Mouse (Mus musculus): ENCODE measurements around the gene Nostrin. TPM values are rescaled to one million over a fixed set of nuclear protein-coding genes. Genes with fewer than 3 reads are reported as not detected.

Nostrin gene
- total and polyA plus RNA-seq, 3 experiments = 0.24 to 2.5 (median 0.29) TPM

GRCm38 (mm10) chr2:69215242-69215641 lies 79.6 kb downstream of the Nostrin start:
- H3K79me2 ChIP-seq (replicated peaks; ENCODE audit: control insufficient read depth, extremely low read depth, insufficient read depth, poor library complexity, severe bottlenecking) = no peaks in the 10 kb centered on the region
- no peaks in the 10 kb centered on the region for H3K36me3 ChIP-seq (replicated peaks in 1 of 2; ENCODE audit: control insufficient read depth in 1 of 2, insufficient read depth in 1 of 2, low read length in 1 of 2)
- H3K4me3 ChIP-seq (replicated peaks in 1 of 3; ENCODE audit: low read depth in 2 of 3, low read length in 2 of 3, poor library complexity in 1 of 3) = no peak overlapping the region
- no peak overlapping the region for H3K27ac ChIP-seq (ENCODE audit: insufficient read depth, low read depth)
- in situ Hi-C loops (cut with MboI; ENCODE audit: low pct_ligation_motif_present, low pct_unique_long_range_greater_than_20kb, low sequenced_read_pairs) (no loop called here), dilution Hi-C loops (cut with MboI; ENCODE audit: extremely low pct_ligation_motif_present, extremely low pct_unique_long_range_greater_than_20kb, low sequenced_read_pairs) (no loop called here)
- TF ChIP-seq NRF1 (IDR thresholded peaks at IDR 0.05; ENCODE audit: low read depth, low read length) (no peak), SMC3 (IDR thresholded peaks at IDR 0.05; ENCODE audit: low read depth, low read length) (no peak)
- H3K9me3 ChIP-seq (replicated peaks; ENCODE audit: low read length) = no peaks in the 10 kb centered on the region
- peaks cover 0 to 9% of the 10 kb centered on the region in 2 experiments; a peak in 2 of 4 replicates for H3K4me1 ChIP-seq (ENCODE audit: control insufficient read depth in 1 of 2, insufficient read depth in 2 of 2)
- no peak for DNase-seq (ENCODE audit: extremely low read depth)
- no peak overlapping the region for H3K4me2 ChIP-seq (ENCODE audit: insufficient read depth, low read depth, poor library complexity, severe bottlenecking)
- no peaks in the 10 kb centered on the region for H3K27me3 ChIP-seq (replicated peaks)
- no peak overlapping the region for H3K9ac ChIP-seq (ENCODE audit: insufficient read depth, low read depth)

GRCm38 (mm10) chr2:69221868-69222416 lies 86.3 kb downstream of the Nostrin start:
- in situ Hi-C loops (cut with MboI; ENCODE audit: low pct_ligation_motif_present, low pct_unique_long_range_greater_than_20kb, low sequenced_read_pairs) = no loop called here
- dilution Hi-C loops (cut with MboI; ENCODE audit: extremely low pct_ligation_motif_present, extremely low pct_unique_long_range_greater_than_20kb, low sequenced_read_pairs) = no loop called here
- no peak for TF ChIP-seq MAFK (IDR thresholded peaks at IDR 0.05; ENCODE audit: insufficient replicate concordance, low read length)
- no peak for TF ChIP-seq CHD1 (IDR thresholded peaks at IDR 0.05; ENCODE audit: low read depth, low read length)
- no peak for TF ChIP-seq CTCF (conservative IDR thresholded peaks at IDR 0.05 in 1 of 2, IDR thresholded peaks at IDR 0.05 in 1 of 2; ENCODE audit: low read depth in 2 of 2, low read length in 2 of 2)
- TF ChIP-seq RCOR1 (conservative IDR thresholded peaks at IDR 0.05; ENCODE audit: low read depth, low read length) = no peak
- TF ChIP-seq ZNF384 (IDR thresholded peaks at IDR 0.05; ENCODE audit: low read depth, low read length) = no peak
- no peak for TF ChIP-seq PAX5 (IDR thresholded peaks at IDR 0.05; ENCODE audit: low read length)
- no peak for TF ChIP-seq NRF1 (IDR thresholded peaks at IDR 0.05; ENCODE audit: low read depth, low read length)
- TF ChIP-seq BHLHE40 (IDR thresholded peaks at IDR 0.05; ENCODE audit: low read depth, low read length) = no peak
- no peak for TF ChIP-seq GABPA (IDR thresholded peaks at IDR 0.05; ENCODE audit: insufficient replicate concordance, low read depth, low read length)
- Histone ChIP-seq H3K79me2 (replicated peaks; ENCODE audit: control insufficient read depth, extremely low read depth, insufficient read depth, poor library complexity, severe bottlenecking) (no peaks in the 10 kb centered on the region), H3K4me3 (replicated peaks in 1 of 3; ENCODE audit: low read depth in 2 of 3, low read length in 2 of 3, poor library complexity in 1 of 3) (no peak overlapping the region), H3K27me3 (replicated peaks) (no peaks in the 10 kb centered on the region), H3K9ac (ENCODE audit: insufficient read depth, low read depth) (no peak overlapping the region), H3K4me1 (ENCODE audit: control insufficient read depth in 1 of 2, insufficient read depth in 2 of 2) (peaks cover 0 to 5% of the 10 kb centered on the region in 2 experiments; a peak in 1 of 4 replicates), H3K27ac (ENCODE audit: insufficient read depth, low read depth) (no peak overlapping the region), H3K9me3 (replicated peaks; ENCODE audit: low read length) (no peaks in the 10 kb centered on the region), H3K4me2 (ENCODE audit: insufficient read depth, low read depth, poor library complexity, severe bottlenecking) (no peak overlapping the region), H3K36me3 (replicated peaks in 1 of 2; ENCODE audit: control insufficient read depth in 1 of 2, insufficient read depth in 1 of 2, low read length in 1 of 2) (no peaks in the 10 kb centered on the region)
- DNase-seq (ENCODE audit: extremely low read depth) = no peak

GRCm38 (mm10) chr2:69222815-69223214 lies 87.2 kb downstream of the Nostrin start:
- in situ Hi-C loops (cut with MboI; ENCODE audit: low pct_ligation_motif_present, low pct_unique_long_range_greater_than_20kb, low sequenced_read_pairs) = no loop called here
- H3K36me3 ChIP-seq (replicated peaks in 1 of 2; ENCODE audit: control insufficient read depth in 1 of 2, insufficient read depth in 1 of 2, low read length in 1 of 2) = no peaks in the 10 kb centered on the region
- DNase-seq (ENCODE audit: extremely low read depth) = no peak
- no peak overlapping the region for H3K27ac ChIP-seq (ENCODE audit: insufficient read depth, low read depth)
- H3K4me3 ChIP-seq (replicated peaks in 1 of 3; ENCODE audit: low read depth in 2 of 3, low read length in 2 of 3, poor library complexity in 1 of 3) = no peak overlapping the region
- no peak overlapping the region for H3K9ac ChIP-seq (ENCODE audit: insufficient read depth, low read depth)
- dilution Hi-C loops (cut with MboI; ENCODE audit: extremely low pct_ligation_motif_present, extremely low pct_unique_long_range_greater_than_20kb, low sequenced_read_pairs) = no loop called here
- H3K4me1 ChIP-seq (ENCODE audit: control insufficient read depth in 1 of 2, insufficient read depth in 2 of 2) = peaks cover 0 to 5% of the 10 kb centered on the region in 2 experiments; a peak in 1 of 4 replicates
- no peak for TF ChIP-seq ZKSCAN1 (IDR thresholded peaks at IDR 0.05; ENCODE audit: borderline replicate concordance, low read depth, low read length)
- TF ChIP-seq USF1 (IDR thresholded peaks at IDR 0.05; ENCODE audit: low read depth, low read length) = no peak
- TF ChIP-seq TBP (conservative IDR thresholded peaks at IDR 0.05; ENCODE audit: low read depth, low read length) = no peak
- no peak for TF ChIP-seq MYC (IDR thresholded peaks at IDR 0.05; ENCODE audit: low read depth, low read length)
- TF ChIP-seq TCF12 (IDR thresholded peaks at IDR 0.05; ENCODE audit: low read depth, low read length) = no peak
- no peak for TF ChIP-seq E2F4 (IDR thresholded peaks at IDR 0.05; ENCODE audit: insufficient replicate concordance, low read depth, low read length)
- TF ChIP-seq SIN3A (IDR thresholded peaks at IDR 0.05; ENCODE audit: low read length) = no peak
- no peak for TF ChIP-seq MAFK (IDR thresholded peaks at IDR 0.05; ENCODE audit: insufficient replicate concordance, low read length)
- no peak for TF ChIP-seq BHLHE40 (IDR thresholded peaks at IDR 0.05; ENCODE audit: low read depth, low read length)
- no peaks in the 10 kb centered on the region for H3K79me2 ChIP-seq (replicated peaks; ENCODE audit: control insufficient read depth, extremely low read depth, insufficient read depth, poor library complexity, severe bottlenecking)
- no peaks in the 10 kb centered on the region for H3K27me3 ChIP-seq (replicated peaks)
- H3K9me3 ChIP-seq (replicated peaks; ENCODE audit: low read length) = no peaks in the 10 kb centered on the region
- H3K4me2 ChIP-seq (ENCODE audit: insufficient read depth, low read depth, poor library complexity, severe bottlenecking) = no peak overlapping the region

Measured in CH12.LX (cell line).